Comparison of ENCODE assay signal across 22 mouse cellular contexts in genomic region chr16:37901318-37901717, GRCm38 (mm10). TPM values are rescaled to one million over a fixed set of nuclear protein-coding genes. Genes with fewer than 3 reads are reported as not detected.
DNase-seq lines count a peak whose midpoint lies in the region; ATAC-seq lines count a peak whose summit lies in the region.
"Had no signal": no experiment of that assay in that cellular context is flagged by ENCODE, and none has a peak within 500 bp of the region (broad histone marks: within the 10 kb centered on the region; RNA-seq: fewer than 3 reads in every experiment).

No protein-coding gene starts in this region.

- no peak overlapping the region for H3K9ac ChIP-seq in intestine, embryonic 14.5 days (ENCODE audit: low read length)
- no peak overlapping the region for H3K9ac ChIP-seq in hindbrain, embryonic 16.5 days (ENCODE audit: low read depth, low read length)
- H3K9ac ChIP-seq: hindbrain, embryonic 13.5 days; limb, embryonic 12.5 days; liver, embryonic 13.5 days had no signal

- no peaks in the 10 kb centered on the region for H3K4me1 ChIP-seq in intestine, embryonic 14.5 days (replicated peaks; ENCODE audit: control insufficient read depth, insufficient read depth, low read length)
- no peaks in the 10 kb centered on the region for H3K4me1 ChIP-seq in hindbrain, embryonic 16.5 days (ENCODE audit: control insufficient read depth, insufficient read depth, low read depth, low read length)
- H3K4me1 ChIP-seq: liver, embryonic 13.5 days had no signal

- no peaks in the 10 kb centered on the region for H3K36me3 ChIP-seq in intestine, embryonic 14.5 days (ENCODE audit: control insufficient read depth, insufficient read depth, low read length)
- H3K36me3 ChIP-seq in hindbrain, embryonic 16.5 days (ENCODE audit: control insufficient read depth, insufficient read depth, low read length) = no peaks in the 10 kb centered on the region
- H3K36me3 ChIP-seq: heart, embryonic 10.5 days; hindbrain, embryonic 13.5 days; limb, embryonic 12.5 days; liver, embryonic 13.5 days; midbrain, embryonic 10.5 days had no signal

- H3K27ac ChIP-seq in intestine, embryonic 14.5 days (ENCODE audit: low read depth) = no peak overlapping the region
- no peak overlapping the region for H3K27ac ChIP-seq in hindbrain, embryonic 16.5 days (ENCODE audit: low read depth, low read length)
- H3K27ac ChIP-seq: heart, embryonic 10.5 days; hindbrain, embryonic 13.5 days; limb, embryonic 12.5 days; liver, embryonic 13.5 days; macrophage; midbrain, embryonic 10.5 days had no signal

- no peak overlapping the region for H3K4me2 ChIP-seq in intestine, embryonic 14.5 days (ENCODE audit: low read length)
- no peak overlapping the region for H3K4me2 ChIP-seq in hindbrain, embryonic 16.5 days (ENCODE audit: low read length)
- H3K4me2 ChIP-seq: hindbrain, embryonic 13.5 days; limb, embryonic 12.5 days; liver, embryonic 13.5 days had no signal

- H3K4me3 ChIP-seq in intestine, embryonic 14.5 days (ENCODE audit: low read depth, low read length) = no peak overlapping the region
- no peak overlapping the region for H3K4me3 ChIP-seq in hindbrain, embryonic 16.5 days (ENCODE audit: low read length)
- H3K4me3 ChIP-seq: heart, embryonic 10.5 days; hindbrain, embryonic 13.5 days; limb, embryonic 12.5 days; liver, embryonic 13.5 days; midbrain, embryonic 10.5 days had no signal

- DNase-seq in ES-CJ7 (ENCODE audit: low read depth, low spot score) = peak; percentile 17
- DNase-seq in intestine, embryonic 14.5 days (ENCODE audit: low spot score) = no peak
- peak; percentile 71 to 78 for DNase-seq in kidney, adult 8-10 months
- DNase-seq in kidney, postnatal 14 days = peak; percentile 56
- no peak for DNase-seq in cerebellum, postnatal 25 days
- DNase-seq in Muller cell, postnatal 12 days (ENCODE audit: inconsistent ontology term) = no peak
- DNase-seq in adrenal gland, postnatal 25 days = no peak
- DNase-seq: adrenal gland, postnatal 36 days; B cell, adult 2 months; cerebellum, adult 11-12 months; gastrocnemius, postnatal 25 days; liver, embryonic 13.5 days had no signal

- H3K9me3 ChIP-seq in intestine, embryonic 14.5 days (ENCODE audit: control insufficient read depth, low read length) = no peaks in the 10 kb centered on the region
- H3K9me3 ChIP-seq in hindbrain, embryonic 16.5 days (ENCODE audit: control insufficient read depth, low read length) = peaks cover 2% of the 10 kb centered on the region; the same call in 1 of the 2 replicates
- H3K9me3 ChIP-seq: heart, embryonic 10.5 days; hindbrain, embryonic 13.5 days; limb, embryonic 12.5 days; liver, embryonic 13.5 days; midbrain, embryonic 10.5 days had no signal

- H3K27me3 ChIP-seq in intestine, embryonic 14.5 days (replicated peaks; ENCODE audit: control insufficient read depth, insufficient read depth, low read length) = no peaks in the 10 kb centered on the region
- H3K27me3 ChIP-seq in hindbrain, embryonic 16.5 days (replicated peaks; ENCODE audit: control insufficient read depth, insufficient read depth, low read length) = no peaks in the 10 kb centered on the region
- H3K27me3 ChIP-seq: hindbrain, embryonic 13.5 days; limb, embryonic 12.5 days; liver, embryonic 13.5 days had no signal

- ATAC-seq in intestine, embryonic 14.5 days (replicated peaks; ENCODE audit: low FRiP score, low TSS enrichment, low read depth) = peak; percentile 70; the same call in 1 of the 2 replicates
- no peak for ATAC-seq in hindbrain, embryonic 16.5 days
- ATAC-seq: forebrain, embryonic 14.5 days had no signal

- WGBS in intestine, embryonic 14.5 days = 38% methylated on average over 11 of the region's 11 CpGs
- WGBS in hindbrain, embryonic 16.5 days = 51% methylated on average over 11 of the region's 11 CpGs

RNA-seq across cellular contexts. Expression of gene Gpr156, which starts 15.0 kb away (rescaled TPM):
- 0.42 and 0.61 TPM in 2 replicates for polyA plus RNA-seq in intestine, embryonic 14.5 days (2014; fragmentation: Nextera tagmentation; extraction: Ambion mirVana)
- 3.2 and 3.9 TPM in 2 replicates for polyA plus RNA-seq in hindbrain, embryonic 16.5 days (2015; fragmentation: Nextera tagmentation; extraction: Ambion mirVana)
- 0.15 TPM in 1 of 2 replicates, not detected in the other for total RNA-seq in adrenal gland, postnatal 25 days (2021)
- polyA plus RNA-seq: macrophage had no signal

RNA-seq across cellular contexts. Expression of gene Lrrc58, which starts 33.1 kb away (rescaled TPM):
- 56.2 and 59.7 TPM in 2 replicates for polyA plus RNA-seq in intestine, embryonic 14.5 days (2014; fragmentation: Nextera tagmentation; extraction: Ambion mirVana)
- polyA plus RNA-seq in hindbrain, embryonic 16.5 days (2015; fragmentation: Nextera tagmentation; extraction: Ambion mirVana) = 45.3 and 48.1 TPM in 2 replicates
- total RNA-seq in adrenal gland, postnatal 25 days (2021) = 150 and 193 TPM in 2 replicates

RNA-seq across cellular contexts. Expression of gene Gm36028, which starts 40.4 kb away (rescaled TPM):
- not detected in 2 replicates for polyA plus RNA-seq in intestine, embryonic 14.5 days (2014; fragmentation: Nextera tagmentation; extraction: Ambion mirVana)
- polyA plus RNA-seq in hindbrain, embryonic 16.5 days (2015; fragmentation: Nextera tagmentation; extraction: Ambion mirVana) = 0.19 TPM in 1 of 2 replicates, not detected in the other
- total RNA-seq in adrenal gland, postnatal 25 days (2021) = 0.27 TPM in 1 of 2 replicates, not detected in the other
- total RNA-seq: gastrocnemius, postnatal 25 days; layer of hippocampus, postnatal 10 days; midbrain, postnatal 0 days had no signal
- polyA plus RNA-seq: hindbrain, embryonic 13.5 days; large intestine, adult 2 months; liver, embryonic 13.5 days; macrophage had no signal

Comparison
In these comparisons a context has a peak if more than half of its experiments do, and no peak if none do; other contexts are left out.
1. DNase-seq: peak in ES-CJ7 (single experiment), kidney, adult 8-10 months (2 of 2) and kidney, postnatal 14 days (single experiment); none in intestine, embryonic 14.5 days (single experiment), cerebellum, postnatal 25 days (0 of 2), Muller cell, postnatal 12 days (single experiment) and adrenal gland, postnatal 25 days (single experiment).